Mouse (Mus musculus) liver, embryonic 18 days (tissue): ENCODE results near the gene Paqr6. TPM values are rescaled to one million over a fixed set of nuclear protein-coding genes. Genes with fewer than 3 reads are reported as not detected.

ENCODE experiments used
- polyA plus RNA-seq: library from polyadenylated mRNA; depleted of rRNA; stranded (reverse); fragments of >200 nt; gene quantifications from 2 replicates; pipeline ENCODE4 v1.2.3, GENCODE M21; 2012; rRNA removed

Paqr6 gene
- 2.5 and 3.6 TPM in 2 replicates for polyA plus RNA-seq

DNA sequence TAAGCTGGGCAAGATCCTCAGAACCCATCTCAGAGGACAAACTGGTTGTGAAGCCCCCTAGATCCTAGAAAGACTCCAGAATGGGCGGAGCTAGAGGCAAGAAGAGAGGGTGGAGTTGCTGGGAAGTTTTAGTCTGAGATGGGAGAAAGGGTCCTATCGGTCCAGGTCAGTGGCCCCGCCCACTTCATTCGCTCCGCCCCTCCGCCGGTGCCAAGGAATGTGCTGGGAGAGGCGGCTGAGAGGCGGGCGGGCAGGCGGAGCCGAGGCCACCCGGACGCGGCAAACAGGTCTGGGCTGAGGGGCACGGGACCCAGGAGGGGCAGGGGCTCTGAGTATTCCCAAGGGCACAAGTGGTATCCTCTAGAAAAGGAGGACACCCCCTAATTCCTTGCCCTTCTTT is at the start of gene Paqr6:
Paqr6 (plus strand) TSS at position 248 of the 400 bp plus-strand sequence.

DNA sequence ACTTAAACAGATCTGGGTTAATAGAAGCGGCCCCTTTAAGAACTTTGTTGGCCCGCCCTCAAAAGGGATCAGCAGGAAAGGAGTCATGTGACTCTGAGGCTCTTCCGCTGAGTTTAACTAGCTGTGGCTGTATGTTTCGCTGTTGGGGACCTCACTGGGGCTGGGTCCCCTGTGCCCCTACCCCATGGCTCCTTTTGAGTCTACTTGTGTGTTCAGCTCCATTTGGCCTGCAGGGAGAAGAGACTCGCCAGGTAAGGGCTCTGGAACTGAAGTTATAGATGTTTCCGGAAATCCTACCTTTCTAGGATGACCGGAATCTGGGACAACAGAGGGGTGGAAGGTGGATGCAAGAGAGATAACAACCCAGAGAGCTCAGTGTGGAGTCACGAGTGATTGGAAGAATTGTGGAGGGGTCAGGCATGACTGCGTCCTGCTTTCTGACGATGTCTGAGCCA is 39.4 kb upstream of the Paqr6 start, which contains the start of gene Glmp:
Glmp (plus strand) TSS at position 73 of the 455 bp plus-strand sequence.

DNA sequence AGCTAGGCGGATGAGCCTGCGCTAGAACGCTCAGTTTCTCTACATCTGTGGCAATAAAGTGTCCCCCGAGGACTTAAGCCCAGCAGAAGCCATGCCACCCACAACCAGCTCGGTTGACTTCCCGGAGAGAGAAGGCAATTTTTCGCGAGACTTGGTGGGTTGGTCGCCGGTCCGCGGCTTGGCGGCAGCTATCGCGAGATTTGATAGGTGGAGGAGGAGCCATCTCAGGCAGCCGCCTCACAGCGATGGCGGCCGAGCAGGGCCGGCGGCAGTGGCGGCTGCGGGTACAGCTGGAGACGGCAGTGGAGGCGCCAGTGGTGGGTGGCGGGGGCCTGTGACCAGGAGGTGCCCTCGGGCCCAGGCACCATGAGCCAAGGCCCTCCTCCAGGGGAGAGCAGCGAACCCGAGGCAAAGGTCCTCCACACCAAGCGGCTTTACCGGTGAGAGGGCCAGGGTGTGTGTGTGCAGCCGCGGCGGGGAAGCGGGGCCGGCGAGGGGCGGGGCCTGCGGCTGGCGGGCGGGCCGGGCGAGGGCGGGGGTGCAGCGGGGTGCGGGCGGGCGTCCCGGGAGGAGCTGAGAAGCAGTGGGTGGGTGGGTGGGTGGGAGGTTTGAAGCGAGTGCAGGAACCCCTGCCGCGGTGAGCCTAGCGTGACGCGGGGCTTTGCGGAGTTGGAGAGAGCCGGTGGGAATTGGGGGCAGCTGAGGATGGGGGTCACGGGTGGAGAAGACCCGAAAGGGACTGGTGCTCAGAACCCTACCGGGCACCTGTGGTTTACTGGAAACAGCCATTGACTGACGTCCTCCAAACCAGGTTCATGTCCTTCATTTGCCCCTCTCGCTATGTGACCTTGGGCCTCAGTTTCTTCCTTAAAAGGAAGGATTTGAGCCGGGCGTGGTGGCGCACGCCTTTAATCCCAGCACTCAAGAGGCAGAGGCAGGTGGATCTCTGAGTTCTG is 28.0 kb upstream of the Paqr6 start, which contains the start of the genes Tmem79 and Smg5:
Tmem79 (minus strand) TSS at position 91 of the 956 bp plus-strand sequence.
Smg5 (plus strand) TSS at position 203 of the 956 bp plus-strand sequence.

DNA sequence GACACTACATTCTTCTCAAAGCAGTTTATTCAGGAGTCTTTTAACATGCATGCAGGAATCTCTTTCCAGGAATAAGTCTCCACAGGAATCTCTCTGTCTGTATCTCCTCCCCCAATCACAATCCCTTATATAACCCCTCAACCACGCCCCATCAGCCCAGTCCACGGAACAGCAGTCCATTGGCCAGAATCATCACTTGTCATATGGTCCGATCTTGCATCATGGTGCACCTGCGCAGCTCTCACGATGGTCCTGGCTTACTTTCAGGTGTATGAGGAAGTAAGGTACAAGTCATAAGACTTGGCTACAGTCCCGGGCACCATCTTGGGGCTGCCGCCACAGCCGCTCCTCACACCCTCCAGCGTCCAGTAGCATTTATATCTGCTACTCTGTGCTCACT is 8.3 kb downstream of the Paqr6 start, which contains the start of gene Bglap3:
Bglap3 (minus strand) TSS at position 101 of the 400 bp plus-strand sequence.

DNA sequence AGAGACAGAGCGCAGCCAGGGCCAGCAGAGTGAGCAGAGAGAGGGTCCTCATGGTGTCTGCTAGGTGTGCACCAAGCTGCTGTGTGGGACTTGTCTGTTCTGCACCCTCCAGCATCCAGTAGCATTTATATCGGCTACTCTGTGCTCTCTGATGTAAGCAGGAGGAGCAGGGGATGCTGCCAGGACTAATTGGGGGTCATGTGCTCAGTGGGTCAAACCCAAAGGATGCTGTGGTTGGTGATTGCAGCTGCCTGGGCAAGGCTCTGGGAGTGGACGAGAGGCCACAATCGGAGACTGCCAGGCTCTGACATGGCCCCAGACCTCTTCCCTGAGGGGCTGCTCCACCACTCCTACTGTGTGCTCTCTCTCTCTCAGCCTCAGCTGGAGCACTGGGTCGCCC is 14.2 kb downstream of the Paqr6 start, which contains the start of gene Bglap2:
Bglap2 (minus strand) TSS at position 101 of the 400 bp plus-strand sequence.

DNA sequence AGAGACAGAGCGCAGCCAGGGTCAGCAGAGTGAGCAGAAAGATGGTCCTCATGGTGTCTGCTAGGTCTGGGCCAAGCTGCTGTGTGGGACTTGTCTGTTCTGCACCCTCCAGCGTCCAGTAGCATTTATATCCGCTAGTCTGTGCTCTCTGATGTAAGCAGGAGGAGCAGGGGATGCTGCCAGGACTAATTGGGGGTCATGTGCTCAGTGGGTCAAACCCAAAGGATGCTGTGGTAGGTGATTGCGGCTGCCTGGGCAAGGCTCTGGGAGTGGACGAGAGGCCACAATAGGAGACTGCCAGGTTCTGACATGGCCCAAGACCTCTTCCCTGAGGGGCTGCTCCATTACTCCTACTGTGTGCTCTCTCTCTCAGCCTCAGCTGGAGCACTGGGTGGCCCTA is 20.0 kb downstream of the Paqr6 start, which contains the start of gene Bglap:
Bglap (minus strand) TSS at position 101 of the 400 bp plus-strand sequence.

DNA sequence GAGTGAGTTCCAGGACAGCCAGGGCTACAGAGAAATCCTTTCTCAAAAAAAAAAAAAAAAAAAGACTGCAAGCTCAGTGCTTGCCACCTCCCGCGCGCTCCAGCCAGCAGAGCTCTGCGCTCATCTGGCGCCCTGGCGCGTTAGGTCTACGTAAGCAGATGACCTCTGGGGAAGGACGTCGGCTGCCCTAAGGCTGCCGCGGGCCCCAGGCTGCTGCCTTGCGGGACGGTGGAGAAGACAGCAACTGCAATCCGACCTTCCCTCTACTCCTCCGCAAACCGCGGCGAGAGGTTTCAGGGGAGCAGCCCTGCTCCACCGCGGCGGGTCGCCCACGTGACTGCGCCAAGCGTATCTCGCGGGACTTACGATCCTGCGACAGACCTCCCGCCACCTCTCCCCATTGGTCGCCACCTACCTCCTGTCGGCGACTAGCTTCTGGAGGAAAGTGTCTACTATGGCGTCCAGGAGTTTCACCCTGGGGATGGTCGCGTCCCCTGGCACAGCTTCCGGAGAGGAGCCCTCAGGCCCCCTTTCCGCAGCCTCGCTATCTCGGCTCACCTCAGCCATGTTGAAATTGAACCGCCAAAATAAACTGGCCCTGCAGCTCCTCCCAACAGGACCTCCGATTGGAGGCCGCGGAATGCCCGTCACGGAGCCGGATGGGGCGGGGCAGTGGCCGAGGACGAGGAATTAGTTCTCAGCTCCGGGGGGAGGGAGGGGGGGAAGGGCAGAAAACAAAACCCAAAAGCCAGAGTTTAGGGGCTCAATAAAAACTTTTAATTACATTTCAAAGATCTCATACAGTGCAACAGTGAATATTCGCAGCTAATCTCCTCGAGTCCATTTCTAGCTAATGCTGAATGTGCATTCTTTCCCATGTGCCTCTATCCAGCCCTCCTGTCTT is 45.6 kb downstream of the Paqr6 start, which contains the start of gene Pmf1:
Pmf1 (minus strand) TSS at position 591 of the 904 bp plus-strand sequence.

Other genes starting within 250 kb of the Paqr6 start
- 9.0 and 11.5 TPM in 2 replicates for gene Mef2d, start 222.2 kb upstream of the Paqr6 start, polyA plus RNA-seq
- 1.5 and 1.9 TPM in 2 replicates for gene Rhbg, start 109.9 kb upstream of the Paqr6 start, polyA plus RNA-seq
- 0.08 TPM in 1 of 2 replicates, not detected in the other for gene Gm38392, start 77.4 kb upstream of the Paqr6 start, polyA plus RNA-seq
- gene Tsacc, start 67.6 kb upstream of the Paqr6 start, polyA plus RNA-seq = 2.2 and 2.4 TPM in 2 replicates
- gene Cct3, start 67.5 kb upstream of the Paqr6 start, polyA plus RNA-seq = 116 and 118 TPM in 2 replicates
- gene Glmp, start 39.6 kb upstream of the Paqr6 start, polyA plus RNA-seq = 43.8 and 50.1 TPM in 2 replicates
- 0.58 and 0.64 TPM in 2 replicates for gene Tmem79, start 28.4 kb upstream of the Paqr6 start, polyA plus RNA-seq
- gene Smg5, start 28.3 kb upstream of the Paqr6 start, polyA plus RNA-seq = 22.9 and 25.4 TPM in 2 replicates
- 0.35 and 0.79 TPM in 2 replicates for gene Bglap3, start 8.2 kb downstream of the Paqr6 start, polyA plus RNA-seq
- not detected in 2 replicates for gene Bglap2, start 14.1 kb downstream of the Paqr6 start, polyA plus RNA-seq
- 0.16 TPM in 1 of 2 replicates, not detected in the other for gene Bglap, start 19.9 kb downstream of the Paqr6 start, polyA plus RNA-seq
- gene Pmf1, start 45.7 kb downstream of the Paqr6 start, polyA plus RNA-seq = 38.9 and 40.2 TPM in 2 replicates
- 11.4 and 12.7 TPM in 2 replicates for gene Slc25a44, start 60.6 kb downstream of the Paqr6 start, polyA plus RNA-seq
- gene Sema4a, start 96.6 kb downstream of the Paqr6 start, polyA plus RNA-seq = 30.0 and 30.8 TPM in 2 replicates
- gene Lmna, start 145.4 kb downstream of the Paqr6 start, polyA plus RNA-seq = 37.0 and 37.6 TPM in 2 replicates
- gene Mex3a, start 167.8 kb downstream of the Paqr6 start, polyA plus RNA-seq = 0.77 and 0.82 TPM in 2 replicates
- 0.31 and 0.47 TPM in 2 replicates for gene Rab25, start 183.7 kb downstream of the Paqr6 start, polyA plus RNA-seq
- gene Lamtor2, start 188.5 kb downstream of the Paqr6 start, polyA plus RNA-seq = 90.5 and 102 TPM in 2 replicates
- gene Ubqln4, start 189.2 kb downstream of the Paqr6 start, polyA plus RNA-seq = 22.9 and 26.9 TPM in 2 replicates
- gene Ssr2, start 211.3 kb downstream of the Paqr6 start, polyA plus RNA-seq = 240 and 254 TPM in 2 replicates
- gene Arhgef2, start 241.4 kb downstream of the Paqr6 start, polyA plus RNA-seq = 9.6 and 11.4 TPM in 2 replicates